Mouse (Mus musculus): ENCODE results near the gene Map3k1. TPM values are rescaled to one million over a fixed set of nuclear protein-coding genes. Genes with fewer than 3 reads are reported as not detected.

The Map3k1 gene
- polyA plus RNA-seq, 1 experiment from 2014 or later, result 20.5 TPM

- H3K27me3 ChIP-seq (replicated peaks; ENCODE audit: control insufficient read depth, insufficient read depth, low read length), result no peaks in the 10 kb centered on the region
- H3K36me3 ChIP-seq (ENCODE audit: control insufficient read depth, insufficient read depth, low read length), result 0 out of 2 replicates have a peak, but pooled peaks cover 4% of the 10 kb centered on the region
- no peak overlapping the region for H3K27ac ChIP-seq (ENCODE audit: low read length)
- no peak overlapping the region for H3K4me2 ChIP-seq (ENCODE audit: low read depth, low read length)
- ATAC-seq, result no peak
- H3K9me3 ChIP-seq (ENCODE audit: control insufficient read depth, low read length), result no peaks in the 10 kb centered on the region
- no peak overlapping the region for H3K4me3 ChIP-seq (ENCODE audit: low read length)
- peaks cover 45% of the 10 kb centered on the region for H3K4me1 ChIP-seq (ENCODE audit: control insufficient read depth, insufficient read depth, low read length)
- 93% methylated on average over 7 of the region's 7 CpGs for WGBS
- no peak overlapping the region for H3K9ac ChIP-seq (ENCODE audit: low read depth, low read length)
These were observed 22.2 kb downstream of the Map3k1 start for GRCm38 (mm10) chr13:111786584-111786983.

DNA sequence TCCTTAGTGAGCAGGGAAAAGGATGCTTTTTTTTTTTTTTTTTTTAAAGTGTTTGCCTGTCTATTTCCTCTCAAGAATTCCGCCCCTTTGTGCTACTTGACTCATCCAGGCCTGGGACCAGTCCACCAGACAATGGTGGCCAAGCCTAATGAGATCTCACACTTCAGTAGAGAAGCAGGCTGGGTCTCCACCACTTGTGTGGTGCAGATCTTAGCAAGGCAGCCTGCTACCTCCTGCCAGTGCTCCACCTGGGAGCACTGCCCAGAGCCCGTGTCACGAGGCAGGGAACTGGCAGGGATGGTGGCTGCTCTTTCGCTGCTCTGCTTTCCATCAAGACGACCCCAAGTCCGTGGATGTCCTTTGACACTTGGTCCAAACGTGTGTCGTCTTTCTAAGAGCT, 25.3 kb downstream of the Map3k1 start:
- H3K4me1 ChIP-seq (ENCODE audit: control insufficient read depth, insufficient read depth, low read length), result peaks cover 26% of the 10 kb centered on the region
- H3K27ac ChIP-seq (ENCODE audit: low read length), result no peak overlapping the region
- no peaks in the 10 kb centered on the region for H3K9me3 ChIP-seq (ENCODE audit: control insufficient read depth, low read length)
- no peak for ATAC-seq
- H3K27me3 ChIP-seq (replicated peaks; ENCODE audit: control insufficient read depth, insufficient read depth, low read length), result no peaks in the 10 kb centered on the region
- no peak overlapping the region for H3K4me3 ChIP-seq (ENCODE audit: low read length)
- H3K36me3 ChIP-seq (ENCODE audit: control insufficient read depth, insufficient read depth, low read length), result 0 out of 2 replicates have a peak, but pooled peaks cover 4% of the 10 kb centered on the region
- H3K9ac ChIP-seq (ENCODE audit: low read depth, low read length), result no peak overlapping the region
- H3K4me2 ChIP-seq (ENCODE audit: low read depth, low read length), result no peak overlapping the region
- 71% methylated on average over 8 of the region's 8 CpGs for WGBS

DNA sequence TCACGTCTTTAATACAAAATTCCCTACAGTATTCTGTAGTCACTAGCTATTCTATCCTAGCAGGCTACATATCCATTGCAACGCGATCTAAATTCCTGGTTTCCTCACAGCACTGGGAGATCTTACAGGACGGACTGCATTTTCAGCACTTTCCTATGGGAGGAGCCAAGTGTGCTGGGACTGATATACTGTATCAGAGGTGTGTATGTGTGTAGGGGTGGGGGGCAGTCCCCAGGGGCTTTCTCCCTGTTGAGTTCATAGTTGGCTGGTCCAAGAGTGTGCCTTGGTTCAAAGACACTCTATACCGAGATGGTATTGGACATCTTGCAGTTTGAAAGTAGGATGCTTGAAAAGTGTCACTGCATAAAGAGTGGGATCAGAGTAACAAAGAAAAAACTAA, 29.3 kb downstream of the Map3k1 start:
- Histone ChIP-seq H3K27ac (ENCODE audit: low read length) (no peak overlapping the region), H3K36me3 (ENCODE audit: control insufficient read depth, insufficient read depth, low read length) (peaks cover 8% of the 10 kb centered on the region; the same call in 1 of the 2 replicates), H3K9ac (ENCODE audit: low read depth, low read length) (no peak overlapping the region), H3K27me3 (replicated peaks; ENCODE audit: control insufficient read depth, insufficient read depth, low read length) (no peaks in the 10 kb centered on the region), H3K9me3 (ENCODE audit: control insufficient read depth, low read length) (no peaks in the 10 kb centered on the region), H3K4me3 (ENCODE audit: low read length) (no peak overlapping the region), H3K4me1 (ENCODE audit: control insufficient read depth, insufficient read depth, low read length) (peaks cover 20% of the 10 kb centered on the region), H3K4me2 (ENCODE audit: low read depth, low read length) (no peak overlapping the region)
- no peak for ATAC-seq
- 67% methylated on average over 5 of the region's 5 CpGs for WGBS

GRCm38 (mm10) chr13:111778606-111779005, 30.2 kb downstream of the Map3k1 start:
- WGBS, result 54% methylated on average over 6 of the region's 6 CpGs
- no peaks in the 10 kb centered on the region for H3K9me3 ChIP-seq (ENCODE audit: control insufficient read depth, low read length)

DNA sequence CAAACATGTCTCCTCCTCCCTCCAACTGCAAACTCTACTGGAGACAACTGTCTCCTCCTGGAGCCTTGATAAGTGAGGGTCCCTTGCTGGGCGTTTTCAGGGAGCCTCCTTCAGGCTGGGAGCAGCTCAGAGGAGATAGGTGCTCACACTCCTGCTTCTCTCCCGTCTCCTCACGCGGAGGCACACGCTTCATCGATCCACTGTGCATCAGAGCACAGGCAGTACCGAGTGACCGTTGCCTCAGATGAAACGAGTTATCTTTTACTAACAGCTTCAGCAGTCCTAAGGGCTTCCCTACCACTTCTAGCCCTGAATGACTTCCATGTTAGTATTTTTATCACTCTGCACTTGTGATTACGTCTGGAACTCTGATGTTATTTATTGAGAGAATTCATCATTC, 30.9 kb downstream of the Map3k1 start:
- H3K4me2 ChIP-seq (ENCODE audit: low read depth, low read length), result no peak overlapping the region
- no peaks in the 10 kb centered on the region for H3K9me3 ChIP-seq (ENCODE audit: control insufficient read depth, low read length)
- peaks cover 13% of the 10 kb centered on the region for H3K4me1 ChIP-seq (ENCODE audit: control insufficient read depth, insufficient read depth, low read length)
- peaks cover 14% of the 10 kb centered on the region for H3K36me3 ChIP-seq (ENCODE audit: control insufficient read depth, insufficient read depth, low read length)
- no peak overlapping the region for H3K4me3 ChIP-seq (ENCODE audit: low read length)
- WGBS, result 71% methylated on average over 10 of the region's 10 CpGs
- H3K9ac ChIP-seq (ENCODE audit: low read depth, low read length), result no peak overlapping the region
- H3K27ac ChIP-seq (ENCODE audit: low read length), result no peak overlapping the region
- no peaks in the 10 kb centered on the region for H3K27me3 ChIP-seq (replicated peaks; ENCODE audit: control insufficient read depth, insufficient read depth, low read length)
- no peak for ATAC-seq

More at GRCm38 (mm10) chr13:111778606-111779005, 30.2 kb downstream of the Map3k1 start:
- no peak overlapping the region for H3K27ac ChIP-seq (ENCODE audit: low read length)
- peaks cover 9% of the 10 kb centered on the region for H3K36me3 ChIP-seq (ENCODE audit: control insufficient read depth, insufficient read depth, low read length)
- peaks cover 13% of the 10 kb centered on the region for H3K4me1 ChIP-seq (ENCODE audit: control insufficient read depth, insufficient read depth, low read length)
- no peak; the same call in 1 of the 2 replicates for ATAC-seq
- no peaks in the 10 kb centered on the region for H3K27me3 ChIP-seq (replicated peaks; ENCODE audit: control insufficient read depth, insufficient read depth, low read length)
- H3K9ac ChIP-seq (ENCODE audit: low read depth, low read length), result no peak overlapping the region
- no peak overlapping the region for H3K4me2 ChIP-seq (ENCODE audit: low read depth, low read length)
- H3K4me3 ChIP-seq (ENCODE audit: low read length), result no peak overlapping the region

DNA sequence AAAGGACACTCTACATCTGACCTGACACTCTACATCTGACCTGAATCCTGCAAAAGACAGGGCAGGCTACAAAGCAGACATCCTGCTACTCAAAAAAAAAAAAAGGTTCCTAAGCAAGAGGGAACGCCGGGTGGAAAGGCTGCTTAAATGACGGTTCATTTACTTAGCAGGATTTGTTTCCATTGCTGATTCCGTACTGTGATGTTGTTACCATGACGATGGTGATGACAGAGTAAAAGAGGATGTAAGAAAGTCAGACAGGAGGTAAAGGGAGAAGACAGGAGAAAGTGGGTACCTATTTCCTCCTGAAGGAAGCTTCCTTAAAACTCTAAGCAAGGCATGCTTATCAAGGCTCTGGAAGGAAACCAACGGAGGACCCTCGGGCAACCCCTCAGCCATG, 31.6 kb downstream of the Map3k1 start:
- Histone ChIP-seq H3K9ac (ENCODE audit: low read depth, low read length) (no peak overlapping the region), H3K27ac (ENCODE audit: low read length) (no peak overlapping the region), H3K36me3 (ENCODE audit: control insufficient read depth, insufficient read depth, low read length) (peaks cover 15% of the 10 kb centered on the region), H3K9me3 (ENCODE audit: control insufficient read depth, low read length) (no peaks in the 10 kb centered on the region), H3K4me1 (ENCODE audit: control insufficient read depth, insufficient read depth, low read length) (peaks cover 13% of the 10 kb centered on the region), H3K4me3 (ENCODE audit: low read length) (no peak overlapping the region), H3K27me3 (replicated peaks; ENCODE audit: control insufficient read depth, insufficient read depth, low read length) (no peaks in the 10 kb centered on the region), H3K4me2 (ENCODE audit: low read depth, low read length) (no peak overlapping the region)
- WGBS, result 48% methylated on average over 7 of the region's 7 CpGs
- ATAC-seq, result no peak

DNA sequence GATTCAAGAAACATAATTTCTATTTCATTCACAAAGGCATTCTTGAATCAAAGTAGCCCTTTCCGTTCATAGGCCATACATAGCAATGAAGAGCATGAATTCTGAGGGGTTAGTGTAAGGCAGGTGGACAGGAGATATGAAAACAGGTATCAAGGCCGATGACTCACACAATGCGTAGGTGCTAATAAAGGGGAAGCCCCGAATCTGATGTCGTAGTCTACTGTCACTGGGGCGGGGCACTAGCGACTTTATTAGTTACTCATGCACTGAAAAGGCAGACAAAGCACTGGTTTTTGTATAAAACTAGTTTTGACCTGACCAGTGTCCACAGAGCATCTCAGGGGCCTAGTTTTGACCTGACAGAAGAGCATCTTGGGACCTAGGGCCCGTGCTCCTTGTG, 36.7 kb downstream of the Map3k1 start:
- Histone ChIP-seq H3K9ac (ENCODE audit: low read depth, low read length) (no peak overlapping the region), H3K4me3 (ENCODE audit: low read length) (no peak overlapping the region), H3K9me3 (ENCODE audit: control insufficient read depth, low read length) (no peaks in the 10 kb centered on the region), H3K4me1 (ENCODE audit: control insufficient read depth, insufficient read depth, low read length) (no peaks in the 10 kb centered on the region), H3K27me3 (replicated peaks; ENCODE audit: control insufficient read depth, insufficient read depth, low read length) (no peaks in the 10 kb centered on the region), H3K36me3 (ENCODE audit: control insufficient read depth, insufficient read depth, low read length) (peaks cover 35% of the 10 kb centered on the region), H3K4me2 (ENCODE audit: low read depth, low read length) (no peak overlapping the region), H3K27ac (ENCODE audit: low read length) (no peak overlapping the region)
- 82% methylated on average over 8 of the region's 8 CpGs for WGBS
- no peak for ATAC-seq

DNA sequence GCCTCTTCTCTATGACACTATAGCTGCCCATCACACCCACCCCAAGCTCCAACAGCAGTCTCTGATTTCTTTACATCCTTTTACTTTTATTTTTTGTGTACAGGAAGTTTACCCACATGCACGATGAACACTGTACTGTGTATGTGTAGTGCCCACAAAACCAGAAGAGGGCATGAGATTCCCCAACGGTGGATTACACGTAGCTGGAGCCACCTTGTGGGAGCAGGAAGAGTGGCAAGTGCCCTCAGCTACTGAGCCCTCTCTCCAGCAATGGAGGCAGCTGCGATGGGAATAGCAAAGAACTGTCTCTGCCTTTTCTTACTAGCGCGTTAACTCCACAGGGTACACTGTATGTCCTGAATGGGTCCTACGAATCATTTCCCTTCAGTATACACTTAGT, 37.6 kb downstream of the Map3k1 start:
- Histone ChIP-seq H3K27me3 (replicated peaks; ENCODE audit: control insufficient read depth, insufficient read depth, low read length) (no peaks in the 10 kb centered on the region), H3K27ac (ENCODE audit: low read length) (no peak overlapping the region), H3K36me3 (ENCODE audit: control insufficient read depth, insufficient read depth, low read length) (peaks cover 42% of the 10 kb centered on the region), H3K4me1 (ENCODE audit: control insufficient read depth, insufficient read depth, low read length) (no peaks in the 10 kb centered on the region), H3K9ac (ENCODE audit: low read depth, low read length) (no peak overlapping the region), H3K4me2 (ENCODE audit: low read depth, low read length) (no peak overlapping the region), H3K4me3 (ENCODE audit: low read length) (no peak overlapping the region), H3K9me3 (ENCODE audit: control insufficient read depth, low read length) (no peaks in the 10 kb centered on the region)
- WGBS, result 59% methylated on average over 7 of the region's 7 CpGs
- ATAC-seq, result peak; percentile 72

GRCm38 (mm10) chr13:111770776-111771175, 38.0 kb downstream of the Map3k1 start:
- no peak overlapping the region for H3K27ac ChIP-seq (ENCODE audit: low read length)
- peak; percentile 85 for ATAC-seq
- H3K4me3 ChIP-seq (ENCODE audit: low read length), result no peak overlapping the region
- 71% methylated on average over 9 of the region's 9 CpGs for WGBS
- H3K4me2 ChIP-seq (ENCODE audit: low read depth, low read length), result no peak overlapping the region
- no peaks in the 10 kb centered on the region for H3K4me1 ChIP-seq (ENCODE audit: control insufficient read depth, insufficient read depth, low read length)
- no peak overlapping the region for H3K9ac ChIP-seq (ENCODE audit: low read depth, low read length)
- H3K36me3 ChIP-seq (ENCODE audit: control insufficient read depth, insufficient read depth, low read length), result peaks cover 41% of the 10 kb centered on the region
- no peaks in the 10 kb centered on the region for H3K9me3 ChIP-seq (ENCODE audit: control insufficient read depth, low read length)
- H3K27me3 ChIP-seq (replicated peaks; ENCODE audit: control insufficient read depth, insufficient read depth, low read length), result no peaks in the 10 kb centered on the region

DNA sequence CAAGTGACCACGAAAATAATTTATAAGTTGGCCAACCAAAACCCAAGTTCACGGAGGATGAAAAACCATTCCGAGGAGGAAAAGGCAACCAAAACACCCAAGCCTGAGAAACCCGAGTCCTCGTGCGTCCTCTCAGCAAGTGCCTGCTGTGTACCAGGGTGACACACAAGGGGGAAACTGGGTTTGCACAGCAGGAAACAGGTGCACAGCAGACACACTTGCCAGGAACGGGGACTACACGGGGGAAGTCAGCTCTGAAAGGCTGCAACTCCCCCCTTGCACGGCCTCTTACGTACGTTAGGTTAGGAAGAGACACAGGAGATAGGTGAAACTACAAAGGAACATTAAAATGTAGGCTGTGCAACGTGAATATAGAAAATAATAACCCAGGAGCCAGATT, 46.3 kb downstream of the Map3k1 start:
- Histone ChIP-seq H3K4me3 (ENCODE audit: low read length) (no peak overlapping the region), H3K9me3 (ENCODE audit: control insufficient read depth, low read length) (no peaks in the 10 kb centered on the region), H3K27ac (ENCODE audit: low read length) (no peak overlapping the region), H3K4me2 (ENCODE audit: low read depth, low read length) (no peak overlapping the region), H3K27me3 (replicated peaks; ENCODE audit: control insufficient read depth, insufficient read depth, low read length) (no peaks in the 10 kb centered on the region), H3K36me3 (ENCODE audit: control insufficient read depth, insufficient read depth, low read length) (peaks cover 47% of the 10 kb centered on the region), H3K4me1 (ENCODE audit: control insufficient read depth, insufficient read depth, low read length) (no peaks in the 10 kb centered on the region), H3K9ac (ENCODE audit: low read depth, low read length) (no peak overlapping the region)
- WGBS, result 89% methylated on average over 12 of the region's 12 CpGs
- ATAC-seq, result no peak

Measured in intestine, embryonic 16.5 days (tissue).